Mouse (Mus musculus) T-cell, adult 2 months (primary cell): ENCODE results near the gene Sh3gl1.

ENCODE experiments used
- DNase-seq: peaks from one replicate; pipeline ENCODE4 v3.0.0; 2022; ENCODE audit warnings: low spot score

Sh3gl1 gene

DNA sequence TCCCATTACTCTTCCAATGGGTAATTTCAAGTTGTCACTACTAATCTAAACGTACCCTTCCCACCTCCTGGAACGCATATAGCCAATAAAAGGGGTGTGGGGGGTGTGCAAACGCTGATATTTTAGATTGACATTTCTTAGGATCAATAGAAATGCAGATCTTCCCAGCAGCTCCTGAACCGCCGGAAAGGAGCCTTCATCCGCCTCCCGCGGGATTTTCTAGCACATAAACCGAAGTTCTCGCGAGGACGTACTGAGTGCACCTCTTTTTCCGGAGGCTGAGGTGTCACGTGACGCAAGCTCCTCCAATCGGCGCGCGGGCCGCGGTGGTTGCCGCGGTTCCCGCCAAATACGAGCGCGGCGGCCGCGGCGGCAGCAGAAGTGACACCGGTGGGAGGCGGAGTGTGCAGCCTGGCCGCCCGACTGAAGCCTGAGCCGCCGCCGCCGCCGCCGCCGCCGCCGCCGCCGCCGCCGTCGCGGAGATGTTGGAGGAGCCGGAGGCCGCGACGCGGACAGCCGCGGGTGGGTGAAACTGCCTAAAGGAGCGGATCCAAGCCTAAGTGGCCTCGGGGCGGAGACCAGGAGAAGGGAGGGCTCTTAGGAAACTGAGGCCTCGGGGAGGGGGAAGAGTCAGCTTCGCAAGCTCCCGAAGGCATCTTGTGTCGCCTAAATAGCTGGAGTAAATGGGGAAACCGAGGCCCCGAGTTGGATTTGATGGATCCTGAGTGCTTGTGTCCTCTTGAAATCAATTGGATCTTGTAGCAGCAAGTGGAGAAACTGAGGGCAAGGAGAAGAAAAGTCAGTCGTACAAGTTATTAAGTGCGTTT is 3.8 kb upstream of the Sh3gl1 start, which contains the start of gene Chaf1a:
TSS of gene Chaf1a (plus strand) at position 410 of the 827 bp plus-strand sequence.
- DNase-seq = peak; percentile 94

GRCm38 (mm10) chr17:56039345-56039744 is 2.9 kb upstream of the Sh3gl1 start:
- DNase-seq = no peak

DNA sequence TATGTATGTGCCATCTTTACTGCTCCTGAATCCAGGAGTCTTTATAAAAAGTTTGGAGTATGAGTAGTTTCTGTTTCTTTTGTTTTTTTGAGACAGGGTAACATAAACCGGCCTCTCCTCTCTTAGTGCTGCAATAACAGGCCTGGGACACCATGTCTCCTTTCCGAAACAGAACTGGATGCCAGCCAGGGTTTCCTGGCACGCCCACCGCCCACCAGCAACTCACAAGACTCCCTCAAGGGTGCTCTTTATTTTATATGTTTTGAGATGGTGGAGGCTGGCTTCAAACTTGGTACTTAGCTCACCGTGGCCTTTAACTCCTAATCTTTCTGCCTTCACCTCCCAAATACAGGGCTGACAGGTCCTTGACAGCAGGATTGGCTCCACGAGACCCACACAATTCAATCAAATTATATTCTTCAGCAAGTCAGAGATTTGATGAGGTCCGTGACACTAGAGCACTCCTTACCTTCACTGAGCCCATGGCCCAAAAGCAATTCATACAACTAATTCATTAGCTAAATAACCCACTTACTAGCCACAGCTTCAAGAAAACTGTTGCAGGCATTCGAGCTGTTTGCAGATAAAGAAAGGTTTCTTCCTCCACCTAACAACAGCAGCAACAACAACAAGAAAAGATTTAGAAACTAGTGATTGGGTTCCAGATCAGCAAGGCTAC is 2.3 kb upstream of the Sh3gl1 start:
- DNase-seq = no peak

- DNase-seq = no peak
Measured at GRCm38 (mm10) chr17:56036901-56037287, 459 bp upstream of the Sh3gl1 start.

- no peak for DNase-seq
Measured at GRCm38 (mm10) chr17:56035216-56035615, 1.2 kb downstream of the Sh3gl1 start.

GRCm38 (mm10) chr17:56034726-56035100 is 1.7 kb downstream of the Sh3gl1 start:
- no peak for DNase-seq

GRCm38 (mm10) chr17:56034040-56034725 is 2.3 kb downstream of the Sh3gl1 start:
- peak; percentile 51 for DNase-seq

GRCm38 (mm10) chr17:56032831-56033230 is 3.6 kb downstream of the Sh3gl1 start:
- DNase-seq = peak; percentile 59

DNA sequence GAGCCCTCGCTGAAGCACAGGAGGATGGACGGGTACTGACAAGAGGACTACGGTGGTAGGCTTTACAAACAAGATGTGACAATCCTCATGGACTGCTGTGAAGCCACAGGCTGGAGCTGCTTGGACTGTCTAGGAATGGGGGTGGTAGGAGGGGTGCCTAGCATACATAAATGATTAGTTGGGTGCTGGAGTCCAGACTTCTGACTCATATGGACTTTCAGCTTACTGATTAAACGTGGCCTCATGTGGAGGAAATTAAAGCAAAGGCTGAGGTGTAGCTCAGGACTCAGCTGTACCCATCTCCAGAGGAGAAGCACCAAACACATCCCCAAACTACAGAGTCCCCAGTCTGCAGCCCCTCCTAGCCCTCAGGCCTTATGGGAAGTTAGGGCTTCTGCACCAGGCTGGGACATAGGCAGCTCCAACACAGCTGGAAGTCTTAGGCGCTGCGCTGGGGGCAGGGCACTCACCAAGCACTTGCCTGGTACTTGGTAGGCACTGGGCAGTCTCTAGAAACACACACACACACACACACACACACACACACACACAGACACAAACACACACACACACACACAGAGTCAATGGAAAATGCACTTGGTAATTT is 4.2 kb downstream of the Sh3gl1 start:
- no peak for DNase-seq

GRCm38 (mm10) chr17:56031431-56031830 is 5.0 kb downstream of the Sh3gl1 start:
- no peak for DNase-seq

GRCm38 (mm10) chr17:56030919-56031318 is 5.5 kb downstream of the Sh3gl1 start:
- DNase-seq = no peak

- DNase-seq = no peak
Measured at GRCm38 (mm10) chr17:56030238-56030870, 6.1 kb downstream of the Sh3gl1 start.

GRCm38 (mm10) chr17:56027801-56028441 is 8.5 kb downstream of the Sh3gl1 start:
- no peak for DNase-seq

GRCm38 (mm10) chr17:56026881-56027280 is 9.6 kb downstream of the Sh3gl1 start:
- DNase-seq = no peak

DNA sequence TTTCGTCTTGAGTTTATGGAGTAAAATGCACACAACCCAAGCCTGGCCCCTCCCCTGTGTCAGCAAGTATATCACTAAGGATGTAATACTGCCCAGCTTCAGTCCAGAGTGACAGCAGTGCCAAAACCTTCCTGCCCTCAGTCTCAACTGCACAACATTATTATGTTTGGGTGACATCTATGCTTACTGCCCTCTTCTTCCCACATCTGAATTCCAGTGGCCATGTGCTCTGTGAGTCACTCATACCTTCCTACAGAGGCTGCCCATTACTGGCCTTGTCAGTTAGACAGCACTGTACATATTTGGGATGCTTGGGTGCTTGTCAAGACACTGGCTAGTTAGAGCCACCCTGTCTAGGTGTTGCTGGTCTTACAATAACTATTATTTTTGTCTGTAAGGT is 10.1 kb downstream of the Sh3gl1 start:
- DNase-seq = no peak

- DNase-seq = no peak
Measured at GRCm38 (mm10) chr17:56024931-56025330, 11.5 kb downstream of the Sh3gl1 start.

DNA sequence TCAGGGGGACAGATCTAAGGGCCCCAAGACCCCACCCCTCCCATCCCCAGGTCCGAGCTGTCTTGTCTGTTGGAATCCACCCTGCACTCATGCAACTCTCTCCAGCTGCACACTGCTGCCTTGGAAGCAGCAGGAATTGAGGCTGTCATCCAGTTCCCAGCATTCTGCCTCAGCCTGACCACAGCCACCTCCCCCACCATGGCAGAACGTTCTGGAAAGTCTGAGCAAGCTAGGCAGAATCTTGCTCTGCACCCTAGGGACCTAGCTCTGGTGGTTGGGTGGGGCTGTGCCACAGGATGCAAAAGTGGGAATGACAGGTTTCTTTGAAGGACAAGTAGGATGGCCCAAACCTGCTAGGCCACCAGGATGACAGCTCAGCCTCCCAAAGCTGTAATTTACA is 12.0 kb downstream of the Sh3gl1 start:
- no peak for DNase-seq

DNA sequence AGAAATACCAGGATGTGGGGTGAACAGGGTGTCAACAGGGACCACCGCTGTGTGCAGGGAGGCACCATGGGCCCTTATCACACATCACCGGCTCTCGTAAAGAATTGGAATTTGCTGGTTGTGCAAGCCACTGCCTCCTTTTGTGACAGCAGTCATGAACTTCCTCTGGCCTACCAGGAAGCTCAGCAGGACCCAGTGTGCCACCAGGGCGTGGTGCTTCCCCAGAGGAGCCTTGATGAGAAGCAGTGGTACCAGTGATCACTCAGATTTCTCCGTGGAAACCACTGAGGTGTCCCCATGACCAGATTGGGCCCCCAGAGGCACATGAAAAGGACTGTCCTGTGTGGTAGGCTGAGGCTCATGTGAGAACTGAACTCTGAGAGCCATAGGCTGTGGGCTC is 13.0 kb downstream of the Sh3gl1 start:
- peak; percentile 37 for DNase-seq

DNA sequence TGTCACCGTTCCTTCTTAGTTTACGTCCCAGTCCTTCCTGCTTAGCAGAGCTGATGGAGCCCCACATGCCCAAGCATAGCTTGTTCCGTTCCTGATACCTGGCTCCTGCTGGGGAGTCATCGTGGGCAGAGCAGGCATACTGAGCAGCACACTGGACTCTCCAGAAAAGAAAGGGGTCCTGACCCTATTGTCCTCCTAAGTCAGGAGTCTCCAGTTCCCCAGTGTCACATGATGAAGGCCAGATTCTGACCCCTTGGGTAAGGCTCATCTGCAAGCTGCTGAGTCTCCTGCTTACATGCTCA is 13.5 kb downstream of the Sh3gl1 start:
- DNase-seq = no peak

DNA sequence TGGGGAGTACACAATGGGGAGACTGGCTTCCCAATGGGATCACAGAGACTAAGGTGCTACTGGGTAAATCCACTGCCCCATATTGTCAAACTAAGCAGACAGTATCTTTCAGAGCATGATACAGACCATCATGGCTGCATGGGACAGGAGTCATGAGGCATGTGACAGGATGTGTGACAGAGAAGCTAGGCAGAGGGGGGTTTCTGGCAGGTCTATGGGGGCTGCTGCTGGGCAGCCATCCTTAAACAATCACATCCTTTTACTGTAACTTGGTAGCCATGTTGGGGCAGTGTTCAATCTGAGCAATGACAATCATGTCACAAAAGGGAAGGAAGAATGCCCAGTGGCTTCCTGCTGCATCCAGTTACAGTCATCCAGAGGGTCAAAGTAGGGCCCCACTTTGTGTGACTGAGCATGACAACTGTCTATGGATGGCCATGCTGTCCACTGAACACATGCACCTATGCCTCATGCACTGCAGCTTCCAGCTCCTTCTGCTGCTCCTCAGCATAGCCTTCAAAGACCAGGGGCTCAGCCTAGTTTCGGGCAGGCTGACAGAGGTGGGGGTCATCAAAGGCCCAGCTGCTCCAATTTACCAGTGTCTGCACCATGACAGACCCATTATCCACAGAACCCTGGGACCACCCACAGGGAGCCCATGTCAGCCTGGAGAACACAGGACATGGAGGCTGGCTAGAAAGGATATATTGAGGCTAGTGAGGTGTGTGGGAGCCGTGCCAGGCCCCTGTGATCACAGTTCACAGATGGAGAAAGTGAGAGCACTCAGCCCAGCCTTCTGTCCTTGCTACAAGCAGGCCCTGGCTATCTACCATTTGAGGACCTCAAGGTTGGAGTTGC is 14.1 kb downstream of the Sh3gl1 start:
- peak; percentile 46 for DNase-seq
